19 mouse cellular contexts compared by ENCODE assay signal in the genomic region with DNA sequence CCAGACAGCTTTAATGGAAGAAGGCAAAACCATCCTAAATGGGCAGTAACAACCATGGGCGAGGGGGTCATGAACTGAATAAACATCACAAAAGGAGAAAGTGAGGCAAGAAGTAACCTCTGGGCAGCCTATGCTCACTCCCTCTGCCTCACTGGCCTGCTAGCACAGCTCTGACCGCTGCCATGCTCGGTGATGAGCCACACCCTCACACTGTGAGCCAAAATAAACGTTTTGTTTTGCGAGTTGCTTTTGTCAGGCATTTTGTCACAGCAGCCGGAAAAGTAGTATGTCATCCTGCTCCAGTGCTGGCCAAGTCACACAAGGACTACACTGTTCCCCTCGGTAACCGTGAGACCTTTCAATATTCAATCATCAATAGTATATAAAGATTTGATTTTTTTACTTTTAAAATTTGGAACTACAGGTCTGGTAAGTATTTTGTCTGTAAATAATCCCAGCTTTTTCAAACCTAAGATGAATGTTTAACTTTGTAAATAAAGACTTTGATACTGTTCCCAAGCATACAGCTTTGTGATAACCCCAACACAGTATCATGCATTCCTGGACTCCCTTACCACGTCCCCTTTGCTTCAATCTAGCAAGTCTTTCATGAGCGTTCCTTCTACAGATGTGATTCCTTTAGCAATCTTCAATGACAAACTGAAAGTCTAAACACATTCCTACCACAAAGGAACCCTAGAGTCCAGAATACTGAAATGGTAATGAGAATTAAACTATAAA. TPM values are rescaled to one million over a fixed set of nuclear protein-coding genes. Genes with fewer than 3 reads are reported as not detected.
A peak's percentile ranks its signal among the peaks of the same experiment; 100 is the strongest.
DNase-seq lines count a peak whose midpoint lies in the region; ATAC-seq and TF ChIP-seq lines count a peak whose summit lies in the region.
"Had no signal": no experiment of that assay in that cellular context is flagged by ENCODE, and none has a peak within 500 bp of the region (broad histone marks: within the 10 kb centered on the region; RNA-seq: fewer than 3 reads in every experiment).

No protein-coding gene starts in this region.

- 0 out of 2 replicates have a peak, but pooled peaks have one; percentile 25 for TF ChIP-seq EP300 in heart, adult 2 months (IDR thresholded peaks at IDR 0.05; ENCODE audit: insufficient read depth, low read depth, low read length)
- no peak for TF ChIP-seq EP300 in lung, postnatal 0 days (IDR thresholded peaks at IDR 0.05)
- TF ChIP-seq EP300 in liver, postnatal 0 days (IDR thresholded peaks at IDR 0.05; ENCODE audit: low read depth), result no peak

- H3K4me2 ChIP-seq in lung, postnatal 0 days (replicated peaks; ENCODE audit: low read depth, low read length), result no peak overlapping the region
- peak overlapping the region; percentile 30 for H3K4me2 ChIP-seq in liver, postnatal 0 days (ENCODE audit: low read depth, low read length)
- H3K4me2 ChIP-seq: embryonic facial prominence, embryonic 13.5 days; lung, embryonic 14.5 days; midbrain, embryonic 15.5 days had no signal

- TF ChIP-seq CTCF in heart, adult 2 months (IDR thresholded peaks at IDR 0.05), result no peak
- no peak for TF ChIP-seq CTCF in lung, postnatal 0 days (IDR thresholded peaks at IDR 0.05)
- no peak for TF ChIP-seq CTCF in liver, postnatal 0 days (IDR thresholded peaks at IDR 0.05; ENCODE audit: low read depth)

- no peak overlapping the region for H3K9ac ChIP-seq in heart, adult 2 months (ENCODE audit: low read depth, low read length)
- no peak overlapping the region for H3K9ac ChIP-seq in lung, postnatal 0 days (replicated peaks; ENCODE audit: low read depth)
- no peak overlapping the region for H3K9ac ChIP-seq in liver, postnatal 0 days (replicated peaks)
- H3K9ac ChIP-seq: embryonic facial prominence, embryonic 13.5 days; forebrain, postnatal 0 days; lung, embryonic 14.5 days; midbrain, embryonic 15.5 days had no signal

- peaks cover 30% of the 10 kb centered on the region for H3K36me3 ChIP-seq in heart, adult 2 months (ENCODE audit: control insufficient read depth, insufficient read depth, low read length)
- no peaks in the 10 kb centered on the region for H3K36me3 ChIP-seq in lung, postnatal 0 days (ENCODE audit: insufficient read depth, low read length)
- no peaks in the 10 kb centered on the region; the same call in 1 of the 2 replicates for H3K36me3 ChIP-seq in liver, postnatal 0 days (replicated peaks; ENCODE audit: insufficient read depth, low read length)
- H3K36me3 ChIP-seq: midbrain, embryonic 15.5 days had no signal

- no peak for TF ChIP-seq POLR2A in heart, adult 2 months (IDR thresholded peaks at IDR 0.05; ENCODE audit: insufficient read depth, low read depth, low read length)

- H3K4me3 ChIP-seq in heart, adult 2 months, result no peak overlapping the region
- no peak overlapping the region for H3K4me3 ChIP-seq in lung, postnatal 0 days (ENCODE audit: low read depth, low read length)
- no peak overlapping the region for H3K4me3 ChIP-seq in liver, postnatal 0 days (ENCODE audit: low read depth, low read length)
- H3K4me3 ChIP-seq: embryonic facial prominence, embryonic 13.5 days; midbrain, embryonic 15.5 days had no signal

- DNase-seq in heart, adult 2 months, result peak in 1 of 2 experiments; percentile 24
- DNase-seq in heart, postnatal 36 days, result no peak
- no peak for DNase-seq in lung, postnatal 0 days (ENCODE audit: low spot score)
- DNase-seq in lung, postnatal 14 days, result no peak
- peak; percentile 31 for DNase-seq in fibroblast of lung, adult 2 months (ENCODE audit: low read depth)
- DNase-seq in liver, postnatal 0 days, result peak; percentile 48
- no peak for DNase-seq in cerebellum, postnatal 14 days
- DNase-seq in cerebellum, adult 18-20 months, result no peak
- DNase-seq: adrenal gland, postnatal 10 days; cerebellum, adult 2 months; forebrain, postnatal 0 days; heart, postnatal 4 days; layer of hippocampus, postnatal 36 days; left cerebral cortex, postnatal 4 days; lung, embryonic 14.5 days; thymus, postnatal 25 days had no signal

- no peak overlapping the region; the same call in 1 of the 2 replicates for H3K27ac ChIP-seq in heart, adult 2 months
- H3K27ac ChIP-seq in lung, postnatal 0 days (ENCODE audit: low read length), result no peak overlapping the region
- peak overlapping the region; percentile 67 for H3K27ac ChIP-seq in liver, postnatal 0 days (ENCODE audit: low read depth)
- H3K27ac ChIP-seq: embryonic facial prominence, embryonic 13.5 days; kidney, postnatal 0 days; midbrain, embryonic 15.5 days had no signal

- H3K27me3 ChIP-seq in heart, adult 2 months (ENCODE audit: control insufficient read depth, insufficient read depth, low read length), result no peaks in the 10 kb centered on the region
- H3K27me3 ChIP-seq in lung, postnatal 0 days (replicated peaks; ENCODE audit: insufficient read depth, low read length), result no peaks in the 10 kb centered on the region
- no peaks in the 10 kb centered on the region for H3K27me3 ChIP-seq in liver, postnatal 0 days (ENCODE audit: insufficient read depth, low read length)
- H3K27me3 ChIP-seq: embryonic facial prominence, embryonic 13.5 days; midbrain, embryonic 15.5 days had no signal

- H3K4me1 ChIP-seq in heart, adult 2 months (ENCODE audit: control insufficient read depth, insufficient read depth, low read length), result peaks cover 18% of the 10 kb centered on the region
- peaks cover 6% of the 10 kb centered on the region; the same call in 1 of the 2 replicates for H3K4me1 ChIP-seq in lung, postnatal 0 days (ENCODE audit: insufficient read depth, low read depth, low read length)
- H3K4me1 ChIP-seq in liver, postnatal 0 days (ENCODE audit: insufficient read depth), result peaks cover 17% of the 10 kb centered on the region

- intact Hi-C loops in heart, adult 2 months (cut with DNase I), result no loop called here
- intact Hi-C loops in heart, postnatal 36 days (cut with DNase I), result no loop called here

- 35% methylated on average over 10 of the region's 10 CpGs for WGBS in heart, adult 2 months
- 45% methylated on average over 10 of the region's 10 CpGs for WGBS in lung, postnatal 0 days
- WGBS in liver, postnatal 0 days (ENCODE audit: insufficient replicate concordance), result 52% methylated on average over 10 of the region's 10 CpGs

- H3K79me2 ChIP-seq in heart, adult 2 months (replicated peaks; ENCODE audit: control insufficient read depth, insufficient read depth, low read length), result peaks cover 14% of the 10 kb centered on the region

- ATAC-seq in lung, postnatal 0 days, result 0 out of 2 replicates have a peak, but pooled peaks have one; percentile 41
- peak; percentile 90 for ATAC-seq in liver, postnatal 0 days
- ATAC-seq: forebrain, postnatal 0 days; midbrain, embryonic 15.5 days had no signal

- H3K9me3 ChIP-seq in lung, postnatal 0 days (ENCODE audit: low read length), result no peaks in the 10 kb centered on the region
- H3K9me3 ChIP-seq in liver, postnatal 0 days (ENCODE audit: low read length), result no peaks in the 10 kb centered on the region
- H3K9me3 ChIP-seq: embryonic facial prominence, embryonic 13.5 days; midbrain, embryonic 15.5 days had no signal

RNA-seq across cellular contexts. Expression of a gene that starts 7.0 kb away (rescaled TPM):
- total RNA-seq in heart, adult 2 months (2021), result 10 to 100 TPM; 27.8 to 28.3 TPM
- polyA plus RNA-seq in heart, adult 2 months (2012; rRNA removed), result 11.5 and 13.9 TPM in 2 replicates
- 10 to 100 TPM; 26.4 to 32.7 TPM for total RNA-seq in heart, postnatal 36 days (2021)
- 88.3 and 93.5 TPM in 2 replicates for polyA plus RNA-seq in lung, postnatal 0 days (2015; fragmentation: Nextera tagmentation; extraction: Ambion mirVana)
- 44.2 and 46.0 TPM in 2 replicates for polyA plus RNA-seq in liver, postnatal 0 days (2015; fragmentation: Nextera tagmentation; extraction: Ambion mirVana)

Comparison
In these comparisons a context has a peak if more than half of its experiments do, and no peak if none do; other contexts are left out.
1. DNase-seq: peak in fibroblast of lung, adult 2 months (single experiment) and liver, postnatal 0 days (single experiment); none in heart, postnatal 36 days (0 of 2), lung, postnatal 0 days (single experiment), lung, postnatal 14 days (single experiment), cerebellum, postnatal 14 days (0 of 2) and cerebellum, adult 18-20 months (0 of 2).